Mouse (Mus musculus) neural tube, embryonic 15.5 days (tissue): Measurements from ENCODE around the gene Mtm1. TPM values are rescaled to one million over a fixed set of nuclear protein-coding genes. Genes with fewer than 3 reads are reported as not detected.
"Not testable (repeated sequence)": the region's sequence is repeated elsewhere in the genome, so short reads cannot be mapped to it uniquely, and the experiment has no call there.

Source experiments
- ATAC-seq: fragments of 200-750 bp; cut with Nextera tagmentation; 2 replicates; pipeline ENCODE4 v1.8.0; 2017; ENCODE audit warnings: mild to moderate bottlenecking, moderate TSS enrichment, moderate library complexity; ENCODE audit not compliant: low FRiP score
- H3K27ac ChIP-seq: fragments of 300-500 bp; sonication (generic); replicated peaks from 2 replicates; pipeline ENCODE4 v1.5.1; 2015; ENCODE audit warnings: mild to moderate bottlenecking, inconsistent platforms
- H3K27me3 ChIP-seq: fragments of 300-500 bp; sonication (generic); replicated peaks from 2 replicates; pipeline ENCODE4 v1.6.1; 2015; ENCODE audit warnings: inconsistent platforms
- H3K36me3 ChIP-seq: fragments of 300-500 bp; sonication (generic); 2 replicates; pipeline ENCODE4 v1.6.1; 2015; ENCODE audit warnings: inconsistent platforms
- H3K4me1 ChIP-seq: fragments of 300-500 bp; sonication (generic); 2 replicates; pipeline ENCODE4 v1.6.1; 2015; ENCODE audit warnings: inconsistent platforms
- H3K4me2 ChIP-seq: fragments of 300-500 bp; sonication (generic); 2 replicates; pipeline ENCODE4 v1.6.1; 2015; ENCODE audit warnings: inconsistent platforms, mild to moderate bottlenecking, moderate library complexity
- H3K4me3 ChIP-seq: fragments of 300-500 bp; sonication (generic); replicated peaks from 2 replicates; pipeline ENCODE4 v1.5.1; 2015; ENCODE audit warnings: mild to moderate bottlenecking, inconsistent platforms
- H3K9ac ChIP-seq: fragments of 300-500 bp; sonication (generic); replicated peaks from 2 replicates; pipeline ENCODE4 v1.6.1; 2015; ENCODE audit warnings: mild to moderate bottlenecking, inconsistent platforms
- H3K9me3 ChIP-seq: fragments of 300-500 bp; sonication (generic); replicated peaks from 2 replicates; pipeline ENCODE4 v1.6.1; 2016; ENCODE audit warnings: inconsistent platforms
- WGBS: fragments of 180-500 bp; shearing (Covaris S2); methylation state at CpG from one replicate; pipeline ENCODE4 v1.1.7; 2015; ENCODE audit warnings: mixed read lengths; 5-methylcytosine and 5-hydroxymethylcytosine counted together
- polyA plus RNA-seq: library from polyadenylated mRNA; unstranded; fragments of >200 nt; fragmentation: Nextera tagmentation; extraction: Ambion mirVana; gene quantifications from 2 replicates; pipeline ENCODE4 v1.2.1, GENCODE M21; 2015

Gene Mtm1
- polyA plus RNA-seq, 1 experiment from 2014 or later = 5.4 TPM

DNA sequence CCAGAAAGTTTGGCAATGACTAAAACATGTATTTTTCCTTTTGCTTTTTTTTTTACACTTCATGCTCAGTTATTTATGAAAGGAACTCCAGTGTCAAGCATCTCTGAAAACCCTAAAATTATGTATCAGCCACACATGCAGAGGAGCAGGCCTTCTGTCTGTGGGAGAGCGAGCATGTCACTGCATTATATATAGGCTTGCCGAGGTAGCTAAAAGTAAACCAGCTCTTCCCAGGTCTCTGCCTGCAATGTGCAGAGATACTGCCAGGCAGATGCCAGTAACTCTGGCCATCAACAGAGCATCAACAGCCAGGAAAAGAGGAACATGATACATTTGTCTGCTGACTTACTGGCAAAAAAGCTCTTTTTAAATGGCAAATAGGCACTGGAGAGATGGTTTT, 83.6 kb downstream of the Mtm1 start:
- no peak for ATAC-seq
- 68% methylated on average over 2 of the region's 2 CpGs for WGBS
- Histone ChIP-seq H3K36me3 (no peaks in the 10 kb centered on the region), H3K27ac (no peak overlapping the region), H3K4me3 (no peak overlapping the region), H3K9ac (no peak overlapping the region), H3K27me3 (no peaks in the 10 kb centered on the region), H3K4me2 (no peak overlapping the region), H3K4me1 (no peaks in the 10 kb centered on the region), H3K9me3 (no peaks in the 10 kb centered on the region)

DNA sequence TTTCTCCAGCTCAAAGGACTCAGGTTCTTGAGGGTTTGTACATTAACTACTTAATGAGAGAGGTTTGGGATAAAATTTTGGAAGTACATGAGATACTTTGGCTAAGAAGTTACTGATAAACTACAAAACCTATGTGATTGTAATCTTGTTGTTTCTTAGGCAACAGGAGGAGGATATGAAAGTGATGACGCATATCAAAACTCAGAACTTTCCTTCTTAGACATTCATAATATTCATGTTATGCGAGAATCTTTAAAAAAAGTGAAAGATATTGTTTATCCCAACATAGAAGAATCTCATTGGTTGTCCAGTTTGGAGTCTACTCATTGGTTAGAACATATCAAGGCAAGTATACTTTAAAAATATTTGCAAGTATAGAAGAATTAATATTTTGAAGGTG, 85.4 kb downstream of the Mtm1 start:
- no peak overlapping the region for H3K9ac ChIP-seq
- no peak for ATAC-seq
- no peak overlapping the region for H3K4me2 ChIP-seq
- no peaks in the 10 kb centered on the region for H3K36me3 ChIP-seq
- no peaks in the 10 kb centered on the region for H3K27me3 ChIP-seq
- no peaks in the 10 kb centered on the region for H3K4me1 ChIP-seq
- no peak overlapping the region for H3K27ac ChIP-seq
- no peaks in the 10 kb centered on the region for H3K9me3 ChIP-seq
- H3K4me3 ChIP-seq = no peak overlapping the region
- WGBS = 96% methylated on average over 2 of the region's 2 CpGs

DNA sequence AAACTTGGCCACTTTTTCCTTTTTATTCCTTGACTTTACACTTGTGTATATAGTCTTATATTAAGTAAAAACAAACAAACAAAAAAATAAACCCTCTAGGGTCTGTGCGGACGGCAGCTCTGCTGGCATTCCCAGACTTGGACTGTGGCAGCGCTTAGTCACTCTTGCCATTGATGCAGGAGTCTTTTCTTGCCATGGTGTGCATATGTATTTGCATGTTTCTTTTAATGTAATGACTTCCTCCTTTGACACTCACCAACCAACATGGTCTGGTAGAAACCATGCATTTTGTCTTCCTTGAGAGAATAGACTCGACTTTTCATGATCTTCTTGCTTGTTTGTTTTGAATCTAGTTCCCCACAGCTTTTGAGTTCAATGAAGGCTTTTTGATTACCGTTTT, 91.6 kb downstream of the Mtm1 start:
- Histone ChIP-seq H3K4me1 (no peaks in the 10 kb centered on the region), H3K9me3 (no peaks in the 10 kb centered on the region), H3K27ac (no peak overlapping the region), H3K4me3 (no peak overlapping the region), H3K27me3 (no peaks in the 10 kb centered on the region), H3K36me3 (no peaks in the 10 kb centered on the region), H3K9ac (no peak overlapping the region), H3K4me2 (no peak overlapping the region)
- WGBS = 90% methylated on average over 5 of the region's 5 CpGs
- ATAC-seq = no peak

DNA sequence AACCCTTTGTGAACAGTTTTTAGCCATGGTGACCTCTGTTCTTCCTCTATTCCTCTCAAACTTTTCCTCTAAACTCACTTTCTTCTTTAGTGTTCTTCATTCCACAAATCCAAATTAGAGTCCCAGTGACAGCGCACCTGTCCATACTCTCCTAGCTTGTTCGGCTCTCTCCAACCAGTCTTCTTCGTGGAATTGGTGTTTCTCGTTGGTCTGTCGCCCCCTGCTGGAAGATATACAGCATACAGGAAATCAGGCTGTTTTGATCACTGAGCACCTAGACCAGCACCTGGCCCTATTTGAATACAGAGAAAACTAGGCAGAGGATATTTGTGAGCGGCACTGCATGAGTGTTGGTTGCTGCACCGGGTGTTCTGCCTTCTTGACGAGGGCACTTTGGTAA, 100.7 kb downstream of the Mtm1 start:
- peak; percentile 65; the same call in 1 of the 2 replicates for ATAC-seq
- no peaks in the 10 kb centered on the region for H3K9me3 ChIP-seq
- H3K4me1 ChIP-seq = no peaks in the 10 kb centered on the region
- H3K27me3 ChIP-seq = no peaks in the 10 kb centered on the region
- no peak overlapping the region for H3K4me2 ChIP-seq
- H3K9ac ChIP-seq = no peak overlapping the region
- no peak overlapping the region for H3K4me3 ChIP-seq
- no peak overlapping the region for H3K27ac ChIP-seq
- 35% methylated on average over 8 of the region's 8 CpGs for WGBS
- H3K36me3 ChIP-seq = no peaks in the 10 kb centered on the region

DNA sequence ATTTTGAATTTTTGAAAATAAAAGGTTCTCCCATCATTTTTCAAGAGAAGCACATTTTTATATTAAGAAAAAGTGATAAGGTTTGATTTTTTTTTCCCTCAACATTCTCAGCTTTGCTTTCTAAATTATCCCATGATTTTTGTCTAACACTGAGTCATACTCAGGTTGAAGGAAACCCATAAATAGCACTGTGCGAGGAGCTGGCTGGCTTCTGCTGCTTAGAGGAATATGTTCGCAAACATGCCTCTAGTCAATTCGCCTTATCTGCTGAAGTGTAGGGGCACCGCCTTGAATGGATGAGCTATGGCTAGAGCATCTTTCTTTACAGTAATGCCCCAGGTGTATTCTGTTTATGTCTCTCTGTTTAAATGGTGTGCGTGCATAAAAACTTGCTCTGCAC, 103.8 kb downstream of the Mtm1 start:
- no peak overlapping the region for H3K4me2 ChIP-seq
- no peak overlapping the region for H3K9ac ChIP-seq
- 83% methylated on average over 5 of the region's 5 CpGs for WGBS
- no peak overlapping the region for H3K4me3 ChIP-seq
- no peaks in the 10 kb centered on the region for H3K36me3 ChIP-seq
- no peak overlapping the region for H3K27ac ChIP-seq
- no peaks in the 10 kb centered on the region for H3K4me1 ChIP-seq
- no peaks in the 10 kb centered on the region for H3K9me3 ChIP-seq
- H3K27me3 ChIP-seq = no peaks in the 10 kb centered on the region
- no peak for ATAC-seq

DNA sequence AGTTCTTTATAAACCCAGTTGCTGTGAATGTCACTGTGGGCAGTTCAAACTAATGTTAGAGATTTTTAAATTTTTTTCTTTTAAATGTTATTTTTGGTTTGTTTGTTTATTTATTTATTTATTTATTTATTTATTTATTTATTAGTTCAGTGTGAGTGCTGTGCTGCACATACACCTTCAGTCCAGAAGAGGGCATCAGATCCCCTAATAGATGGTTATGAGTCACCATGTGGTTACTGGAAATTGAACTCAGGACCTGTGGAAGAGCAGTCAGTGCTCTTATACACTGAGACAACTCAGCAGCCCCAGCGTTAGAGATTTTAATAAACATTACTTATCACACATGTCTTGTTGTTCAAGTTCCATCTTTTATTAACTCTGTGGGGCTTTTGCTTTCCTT, 141.5 kb downstream of the Mtm1 start:
- ATAC-seq = no peak
- H3K4me2 ChIP-seq = no peak overlapping the region
- no peak overlapping the region for H3K27ac ChIP-seq
- no peaks in the 10 kb centered on the region for H3K4me1 ChIP-seq
- 87% methylated on average over 1 of the region's 1 CpGs for WGBS
- no peaks in the 10 kb centered on the region for H3K9me3 ChIP-seq
- no peak overlapping the region for H3K9ac ChIP-seq
- no peak overlapping the region for H3K4me3 ChIP-seq
- no peaks in the 10 kb centered on the region for H3K36me3 ChIP-seq
- no peaks in the 10 kb centered on the region for H3K27me3 ChIP-seq

DNA sequence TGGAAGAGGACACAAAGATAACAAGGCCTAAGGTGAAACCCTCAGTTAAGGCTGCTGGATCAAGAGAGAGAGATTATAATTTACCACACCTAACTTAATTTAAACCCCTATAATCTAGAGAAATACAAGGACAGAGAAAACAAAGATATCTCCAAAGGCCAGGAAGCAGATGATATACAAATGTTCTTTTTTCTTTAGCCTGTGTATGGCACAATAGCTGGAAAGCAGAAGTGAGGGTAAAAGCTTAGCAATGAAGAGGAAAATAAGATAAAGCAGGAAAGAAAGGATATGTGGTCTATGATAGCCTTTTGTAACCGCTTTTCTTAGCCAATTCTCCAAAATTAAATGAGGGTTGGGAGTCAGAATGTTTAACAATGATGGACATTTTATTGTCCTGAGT, 144.8 kb downstream of the Mtm1 start:
- Histone ChIP-seq H3K27me3 (no peaks in the 10 kb centered on the region), H3K27ac (no peak overlapping the region), H3K4me1 (no peaks in the 10 kb centered on the region), H3K9me3 (no peaks in the 10 kb centered on the region), H3K4me3 (no peak overlapping the region), H3K36me3 (no peaks in the 10 kb centered on the region), H3K9ac (no peak overlapping the region), H3K4me2 (no peak overlapping the region)
- ATAC-seq = no peak
- WGBS = 65% methylated on average over 1 of the region's 1 CpGs

DNA sequence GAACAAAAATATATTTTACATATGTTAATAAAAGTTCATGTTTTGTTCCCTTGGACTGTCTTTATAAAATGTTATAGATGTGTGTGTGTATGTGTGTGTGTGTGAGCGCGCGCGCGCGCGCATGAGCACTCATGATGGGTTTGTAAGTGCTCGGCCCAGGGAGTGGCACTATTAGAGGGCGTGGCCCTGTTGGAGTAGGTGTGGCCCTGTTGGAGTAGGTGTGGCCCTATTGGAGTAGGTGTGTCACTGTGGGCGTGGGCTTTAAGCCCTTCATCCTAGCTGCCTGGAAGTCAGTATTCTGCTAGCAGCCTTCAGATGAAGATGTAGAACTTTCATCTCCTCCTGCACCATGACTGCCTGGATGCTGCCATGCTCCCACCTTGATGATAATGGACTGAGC, 151.2 kb downstream of the Mtm1 start:
- WGBS = 94% methylated on average over 10 of the region's 10 CpGs
- H3K27ac ChIP-seq, H3K4me1 ChIP-seq, H3K36me3 ChIP-seq, H3K9me3 ChIP-seq, H3K9ac ChIP-seq, H3K4me3 ChIP-seq, ATAC-seq, H3K4me2 ChIP-seq, H3K27me3 ChIP-seq: not testable (repeated sequence)

DNA sequence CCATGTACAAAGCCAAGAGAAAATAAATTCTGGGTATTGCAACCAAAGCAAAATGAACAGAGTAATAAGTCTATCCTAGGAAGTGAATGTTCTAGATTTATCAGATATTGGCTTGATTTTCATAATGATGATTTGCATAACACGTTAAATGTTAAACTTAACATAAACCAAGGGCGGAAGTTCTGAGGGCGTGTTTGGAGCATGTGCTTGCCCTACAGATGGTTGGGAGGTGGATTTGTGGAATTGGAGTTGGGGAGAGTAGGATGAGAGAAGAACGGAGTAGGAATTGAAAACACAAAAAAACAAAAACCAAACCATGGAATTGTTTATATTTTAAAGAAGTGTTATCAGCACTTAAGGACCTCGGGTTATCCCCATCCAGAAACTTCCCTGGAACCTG, 153.5 kb downstream of the Mtm1 start:
- no peaks in the 10 kb centered on the region for H3K4me1 ChIP-seq
- no peak overlapping the region for H3K9ac ChIP-seq
- H3K4me2 ChIP-seq = peak overlapping the region; percentile 57
- no peaks in the 10 kb centered on the region for H3K27me3 ChIP-seq
- H3K4me3 ChIP-seq = peak overlapping the region; percentile 62
- ATAC-seq = no peak
- H3K36me3 ChIP-seq = no peaks in the 10 kb centered on the region
- 74% methylated on average over 5 of the region's 5 CpGs for WGBS
- peak overlapping the region; percentile 80; the same call in 1 of the 2 replicates for H3K27ac ChIP-seq
- H3K9me3 ChIP-seq = no peaks in the 10 kb centered on the region

DNA sequence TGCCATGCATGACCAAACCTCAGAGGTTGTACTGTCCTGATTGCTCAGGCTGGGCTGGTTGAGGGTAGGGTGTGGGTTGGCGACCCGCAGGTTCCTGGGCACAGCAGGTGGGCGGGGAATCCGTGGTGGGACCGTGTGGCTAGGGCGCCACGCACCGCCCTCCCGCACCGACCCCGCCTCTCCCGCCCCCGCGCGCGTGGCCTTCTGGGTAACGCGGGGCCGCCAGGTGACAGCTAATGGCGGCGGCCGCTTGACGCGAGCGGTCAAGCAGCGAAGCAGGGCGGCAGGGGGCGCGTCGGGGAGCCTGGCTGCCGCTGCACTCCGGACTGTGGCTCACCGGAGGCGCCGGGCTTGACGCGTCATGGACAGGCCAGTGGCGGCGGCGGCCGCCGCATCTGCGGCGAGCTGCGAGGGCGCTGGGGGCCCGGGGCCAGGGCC, 154.0 kb downstream of the Mtm1 start, which contains the start of gene Mtmr1:
TSS of gene Mtmr1 (plus strand) at position 207 of the 438 bp plus-strand sequence.
- Histone ChIP-seq H3K4me1 (no peaks in the 10 kb centered on the region), H3K27me3 (no peaks in the 10 kb centered on the region), H3K4me2 (peak within 1 kb of the TSS; percentile 57), H3K9me3 (no peaks in the 10 kb centered on the region), H3K27ac (peak within 1 kb of the TSS; percentile 80), H3K9ac (peak within 1 kb of the TSS; percentile 69), H3K4me3 (peak within 1 kb of the TSS; percentile 62), H3K36me3 (no peaks in the 10 kb centered on the region)
- 14% methylated on average over 28 of the region's 47 CpGs for WGBS
- ATAC-seq = peak; percentile 91

DNA sequence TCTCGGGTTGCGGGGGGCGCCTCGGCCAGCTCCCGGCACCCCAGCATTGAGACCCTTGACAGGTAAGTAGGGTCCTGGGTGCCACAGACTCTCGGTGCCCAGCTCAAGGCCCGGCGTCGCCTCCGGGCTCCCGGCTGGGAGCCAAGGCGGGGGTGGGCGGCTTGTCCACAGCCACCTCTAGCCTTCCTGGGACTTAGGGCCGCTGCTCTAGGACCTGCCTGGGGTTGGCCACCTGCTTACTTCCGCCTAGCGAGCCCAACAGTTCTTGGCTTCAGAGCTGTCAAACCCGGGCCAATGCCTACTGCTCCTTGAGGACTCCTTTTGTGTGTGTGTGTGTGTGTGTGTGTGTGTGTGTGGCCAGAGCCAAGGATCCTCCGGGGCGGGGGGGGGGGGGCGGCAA, 154.4 kb downstream of the Mtm1 start:
- H3K4me3 ChIP-seq = peak overlapping the region; percentile 62
- peak overlapping the region; percentile 57 for H3K4me2 ChIP-seq
- peak overlapping the region; percentile 69 for H3K9ac ChIP-seq
- H3K36me3 ChIP-seq = no peaks in the 10 kb centered on the region
- peak overlapping the region; percentile 80 for H3K27ac ChIP-seq
- no peaks in the 10 kb centered on the region for H3K9me3 ChIP-seq
- ATAC-seq = peak; percentile 82
- H3K4me1 ChIP-seq = no peaks in the 10 kb centered on the region
- WGBS = 29% methylated on average over 12 of the region's 20 CpGs
- no peaks in the 10 kb centered on the region for H3K27me3 ChIP-seq
